Mouse (Mus musculus) forebrain, embryonic 14.5 days (tissue): ENCODE data around the gene Gm7030. TPM values are rescaled to one million over a fixed set of nuclear protein-coding genes. Genes with fewer than 3 reads are reported as not detected.
A peak's percentile ranks its signal among the peaks of the same experiment; 100 is the strongest.
"Not testable (repeated sequence)": the region's sequence is repeated elsewhere in the genome, so short reads cannot be mapped to it uniquely, and the experiment has no call there.

ENCODE experiments used
- ATAC-seq: fragments of 200-750 bp; cut with Nextera tagmentation; 2 replicates; pipeline ENCODE4 v1.8.0; 2017; ENCODE audit warnings: mild to moderate bottlenecking, moderate library complexity
- DNase-seq: peaks from one replicate; pipeline ENCODE4 v3.0.0-alpha.2; 2015; ENCODE audit warnings: low spot score
- H3K27ac ChIP-seq: fragments of 300-500 bp; sonication (generic); 2 replicates; pipeline ENCODE4 v1.5.1; 2014; ENCODE audit warnings: low read depth, mild to moderate bottlenecking, control low read depth, low read length, moderate library complexity
- H3K27me3 ChIP-seq: fragments of 300-500 bp; sonication (generic); replicated peaks from 2 replicates; pipeline ENCODE4 v1.6.1; 2014; ENCODE audit warnings: low read length, control low read depth, mixed read lengths; ENCODE audit not compliant: control insufficient read depth, insufficient read depth
- H3K36me3 ChIP-seq: fragments of 300-500 bp; sonication (generic); 2 replicates; pipeline ENCODE4 v1.6.1; 2014; ENCODE audit warnings: low read length, control low read depth; ENCODE audit not compliant: control insufficient read depth, insufficient read depth
- H3K4me1 ChIP-seq: fragments of 300-500 bp; sonication (generic); 2 replicates; pipeline ENCODE4 v1.6.1; 2014; ENCODE audit warnings: antibody characterized with exemption, low read length, control low read depth; ENCODE audit not compliant: control insufficient read depth, insufficient read depth
- H3K4me2 ChIP-seq: fragments of 300-500 bp; sonication (generic); 2 replicates; pipeline ENCODE4 v1.6.1; 2014; ENCODE audit warnings: mild to moderate bottlenecking, control low read depth, low read length
- H3K4me3 ChIP-seq: fragments of 300-500 bp; sonication (generic); 2 replicates; pipeline ENCODE4 v1.5.1; 2014; ENCODE audit warnings: low read depth, low read length, control low read depth
- H3K9ac ChIP-seq: fragments of 300-500 bp; sonication (generic); 2 replicates; pipeline ENCODE4 v1.6.1; 2014; ENCODE audit warnings: mild to moderate bottlenecking, low read length, control low read depth, moderate library complexity
- H3K9me3 ChIP-seq: fragments of 300-500 bp; sonication (generic); replicated peaks from 2 replicates; pipeline ENCODE4 v1.6.1; 2016; ENCODE audit warnings: low read length, control low read depth, mixed read lengths; ENCODE audit not compliant: control insufficient read depth
- WGBS: fragments of 180-500 bp; shearing (Covaris S2); extraction: QIAGEN DNeasy Blood & Tissue Kit; methylation state at CpG from one replicate; pipeline ENCODE4 v1.1.7; 2014; 5-methylcytosine and 5-hydroxymethylcytosine counted together
- polyA plus RNA-seq: library from polyadenylated mRNA; unstranded; fragments of >200 nt; fragmentation: Nextera tagmentation; extraction: Ambion mirVana; gene quantifications from 2 replicates; pipeline ENCODE4 v1.2.1, GENCODE M21; 2014

The Gm7030 gene
- polyA plus RNA-seq, 1 experiment from 2014 or later: not detected

GRCm38 (mm10) chr17:36120839-36121238, 8.4 kb downstream of the Gm7030 start:
- 33% methylated on average over 18 of the region's 18 CpGs for WGBS
- H3K9ac ChIP-seq, H3K36me3 ChIP-seq, H3K27me3 ChIP-seq, DNase-seq, H3K4me1 ChIP-seq, H3K27ac ChIP-seq, H3K4me3 ChIP-seq, H3K9me3 ChIP-seq, ATAC-seq: not testable (repeated sequence)
- H3K4me2 ChIP-seq: 0 out of 2 replicates have a peak overlapping the region, but pooled peaks have one; percentile 21

DNA sequence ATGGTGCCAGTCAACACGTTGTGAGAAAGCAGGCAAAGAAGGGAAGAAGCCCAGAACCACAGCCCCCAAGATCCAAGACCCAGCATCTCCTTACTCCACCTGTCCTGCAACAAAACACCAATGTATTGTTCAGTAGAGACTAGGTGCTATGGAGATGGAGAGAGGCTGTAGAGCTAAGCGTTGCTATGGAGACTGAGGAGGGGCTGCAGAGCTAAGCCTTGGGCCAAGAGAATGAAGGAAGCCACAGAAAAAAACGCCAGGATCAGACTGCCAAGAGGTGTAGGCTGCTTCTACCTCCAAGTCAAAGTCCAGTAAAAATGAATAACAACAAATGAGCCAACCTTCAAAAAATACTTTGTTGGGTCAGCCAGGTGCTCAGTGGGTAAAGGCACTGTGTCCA, 12.7 kb downstream of the Gm7030 start:
- not testable (repeated sequence) for H3K9ac ChIP-seq, ATAC-seq, H3K4me1 ChIP-seq, H3K4me3 ChIP-seq, H3K9me3 ChIP-seq, H3K4me2 ChIP-seq, H3K36me3 ChIP-seq, DNase-seq, H3K27me3 ChIP-seq, H3K27ac ChIP-seq
- 11% methylated on average over 3 of the region's 3 CpGs for WGBS

DNA sequence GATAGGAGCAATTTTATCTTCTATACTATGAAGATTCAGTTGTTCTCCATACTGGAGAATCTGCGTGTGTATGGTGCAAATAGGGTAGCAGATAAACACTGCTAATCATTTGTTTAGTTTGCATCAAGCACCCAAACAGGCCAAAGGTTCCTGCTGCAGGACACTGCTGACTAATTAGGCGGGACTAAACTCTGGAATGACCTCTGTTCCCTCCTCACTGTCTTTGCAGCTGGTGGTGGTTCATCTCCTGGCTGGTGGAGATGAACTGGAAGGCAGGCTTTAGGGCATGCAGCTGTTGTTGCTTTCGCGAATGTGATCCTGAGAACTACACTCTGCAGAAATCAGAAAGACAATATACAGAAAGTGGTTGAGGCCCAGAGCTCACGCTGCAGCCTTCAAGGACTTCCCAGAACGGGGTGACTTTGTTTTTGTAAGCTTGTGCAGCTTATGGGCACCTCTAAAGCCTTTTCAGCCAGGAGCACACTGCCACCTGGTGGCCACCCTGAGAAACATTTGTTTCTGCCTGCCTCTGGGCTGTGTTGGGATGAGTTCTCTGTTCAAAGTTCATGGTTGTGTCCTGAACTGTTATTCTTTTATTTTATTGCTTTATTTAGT, 15.1 kb downstream of the Gm7030 start:
- 25% methylated on average over 6 of the region's 6 CpGs for WGBS
- ATAC-seq: peak; percentile 54
- not testable (repeated sequence) for H3K4me2 ChIP-seq

GRCm38 (mm10) chr17:36111510-36111868, 17.7 kb downstream of the Gm7030 start:
- H3K36me3 ChIP-seq, H3K27me3 ChIP-seq, H3K27ac ChIP-seq, H3K9me3 ChIP-seq, H3K4me1 ChIP-seq: not testable (repeated sequence)
- ATAC-seq (peak; percentile 54; the same call in 1 of the 2 replicates), DNase-seq (peak; percentile 55)
- 5% methylated on average over 10 of the region's 10 CpGs for WGBS
- Histone ChIP-seq H3K9ac (peak overlapping the region; percentile 45; the same call in 1 of the 2 replicates), H3K4me3 (peak overlapping the region; percentile 33), H3K4me2 (peak overlapping the region; percentile 77)

More for the DNA sequence above, 15.1 kb downstream of the Gm7030 start:
- not testable (repeated sequence) for H3K9me3 ChIP-seq, H3K27me3 ChIP-seq, H3K4me3 ChIP-seq, H3K4me1 ChIP-seq, H3K27ac ChIP-seq, H3K9ac ChIP-seq, H3K36me3 ChIP-seq
- peak; percentile 64 for DNase-seq

- peak overlapping the region; percentile 33 for H3K4me3 ChIP-seq
- H3K9me3 ChIP-seq, DNase-seq, H3K4me1 ChIP-seq, H3K36me3 ChIP-seq, H3K27me3 ChIP-seq, H3K27ac ChIP-seq: not testable (repeated sequence)
- WGBS: 2% methylated on average over 57 of the region's 57 CpGs
- peak; percentile 69 for ATAC-seq
- peak overlapping the region; percentile 77 for H3K4me2 ChIP-seq
- H3K9ac ChIP-seq: peak overlapping the region; percentile 45; the same call in 1 of the 2 replicates
Measured at GRCm38 (mm10) chr17:36110641-36111509, 18.4 kb downstream of the Gm7030 start.

DNA sequence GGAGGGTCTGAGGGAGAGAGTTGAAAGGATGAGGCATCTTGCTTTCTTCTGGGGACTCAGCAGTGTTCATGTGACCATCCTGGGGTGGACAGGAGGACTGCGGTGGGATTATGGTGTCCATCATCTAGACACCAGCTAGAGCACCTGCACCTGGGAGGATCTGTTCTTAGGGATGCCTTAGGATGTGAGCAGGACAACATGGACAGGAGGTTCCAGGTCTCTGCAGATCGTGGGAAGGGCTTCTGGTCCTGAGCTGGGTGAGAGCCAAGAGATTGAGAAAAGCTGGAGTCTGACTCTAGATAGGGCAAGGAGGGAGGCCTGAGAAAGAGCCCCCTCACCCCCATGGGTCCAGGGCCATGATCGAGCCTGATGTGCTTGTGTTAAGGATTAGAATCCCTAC, 19.1 kb downstream of the Gm7030 start:
- ATAC-seq, H3K9me3 ChIP-seq, H3K4me3 ChIP-seq, H3K27ac ChIP-seq, H3K9ac ChIP-seq, DNase-seq, H3K27me3 ChIP-seq, H3K4me1 ChIP-seq, H3K36me3 ChIP-seq, H3K4me2 ChIP-seq: not testable (repeated sequence)
- WGBS: 62% methylated on average over 3 of the region's 3 CpGs

- H3K36me3 ChIP-seq, H3K4me2 ChIP-seq, H3K4me1 ChIP-seq, H3K9me3 ChIP-seq, H3K27me3 ChIP-seq, H3K27ac ChIP-seq, H3K4me3 ChIP-seq, ATAC-seq, H3K9ac ChIP-seq, DNase-seq: not testable (repeated sequence)
- 58% methylated on average over 11 of the region's 12 CpGs for WGBS
Measured at GRCm38 (mm10) chr17:36102091-36102490, 27.1 kb downstream of the Gm7030 start.

DNA sequence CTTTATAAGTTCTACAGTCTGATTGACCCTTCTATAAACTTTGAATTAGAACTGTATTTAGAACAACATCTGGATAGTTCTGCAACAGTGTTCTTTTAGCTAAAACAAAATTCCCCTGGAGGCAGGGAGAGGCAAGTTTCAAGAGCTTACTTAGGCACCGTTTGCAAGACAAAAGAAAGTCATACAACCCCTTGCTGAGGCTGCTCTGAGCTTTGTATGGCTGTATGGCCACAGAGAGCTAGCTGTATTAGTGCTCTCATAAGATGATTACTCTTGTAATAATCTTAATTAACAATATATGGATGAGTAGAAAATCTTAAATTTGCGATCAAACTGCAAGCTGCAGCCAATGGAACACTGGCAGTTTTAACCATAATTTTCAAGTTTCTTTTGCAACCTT, 29.6 kb downstream of the Gm7030 start:
- H3K36me3 ChIP-seq, H3K27ac ChIP-seq, H3K27me3 ChIP-seq, H3K9me3 ChIP-seq, DNase-seq, ATAC-seq, H3K4me1 ChIP-seq, H3K4me2 ChIP-seq, H3K4me3 ChIP-seq, H3K9ac ChIP-seq: not testable (repeated sequence)
- 32% methylated on average over 2 of the region's 2 CpGs for WGBS

- Histone ChIP-seq H3K9ac (no peak overlapping the region), H3K4me2 (no peak overlapping the region), H3K27ac (no peak overlapping the region), H3K4me1 (no peaks in the 10 kb centered on the region), H3K9me3 (no peaks in the 10 kb centered on the region), H3K36me3 (no peaks in the 10 kb centered on the region), H3K27me3 (no peaks in the 10 kb centered on the region), H3K4me3 (no peak overlapping the region)
- no peak for ATAC-seq
- WGBS: 20% methylated on average over 3 of the region's 3 CpGs
- no peak for DNase-seq
Measured at GRCm38 (mm10) chr17:36093936-36094335, 35.3 kb downstream of the Gm7030 start.
